Mouse (Mus musculus): ENCODE measurements around the gene Ptprm. TPM values are rescaled to one million over a fixed set of nuclear protein-coding genes. Genes with fewer than 3 reads are reported as not detected.

Ptprm gene
- 11.2 and 11.9 TPM in 2 replicates for polyA plus RNA-seq (2015; fragmentation: Nextera tagmentation; extraction: Ambion mirVana)

DNA sequence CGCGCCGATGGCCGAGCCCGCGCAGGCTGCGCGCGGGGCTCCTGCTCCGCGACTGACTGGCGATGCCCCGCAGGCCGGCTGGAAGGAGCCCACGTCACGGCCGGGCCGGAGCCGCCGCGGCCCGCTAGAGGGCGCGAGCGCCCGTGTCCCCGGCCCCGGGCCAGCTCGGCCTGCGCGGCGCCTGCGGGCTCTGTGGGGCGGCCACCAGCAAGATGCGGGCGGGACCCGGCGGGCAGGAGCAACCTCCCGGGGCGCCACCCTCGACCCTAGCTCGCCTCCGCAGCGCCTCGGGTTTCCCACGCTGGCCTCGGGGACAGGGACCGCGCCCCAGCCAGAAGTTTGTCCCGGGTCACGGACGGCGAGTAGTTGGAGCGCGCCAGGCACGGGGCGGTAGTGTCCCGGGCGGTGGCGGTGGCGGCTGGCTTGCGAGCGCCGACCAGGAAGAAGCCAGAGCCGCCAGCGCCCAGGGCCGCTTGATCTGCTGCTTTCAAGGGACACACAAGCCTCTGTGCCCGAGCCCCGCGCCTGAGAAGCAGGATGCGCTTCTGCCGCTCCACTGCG lies at the start of gene Ptprm:
Gene Ptprm, minus strand, starts transcription at position 7 of the 561 bp plus-strand sequence.
- H3K4me3 ChIP-seq (replicated peaks): peak within 1 kb of the TSS; percentile 80
- 0 out of 2 replicates have a peak, but pooled peaks cover 6% of the 10 kb centered on the region for H3K27me3 ChIP-seq (replicated peaks)
- H3K9ac ChIP-seq: peak within 1 kb of the TSS; percentile 84
- H3K36me3 ChIP-seq: no peaks in the 10 kb centered on the region
- no peaks in the 10 kb centered on the region for H3K4me1 ChIP-seq (replicated peaks)
- H3K4me2 ChIP-seq (replicated peaks): peak within 1 kb of the TSS; percentile 93
- under 1% methylated on average over 73 of the region's 73 CpGs for WGBS
- H3K9me3 ChIP-seq: no peaks in the 10 kb centered on the region
- H3K27ac ChIP-seq: peak within 1 kb of the TSS; percentile 79
- ATAC-seq: peak; percentile 97

DNA sequence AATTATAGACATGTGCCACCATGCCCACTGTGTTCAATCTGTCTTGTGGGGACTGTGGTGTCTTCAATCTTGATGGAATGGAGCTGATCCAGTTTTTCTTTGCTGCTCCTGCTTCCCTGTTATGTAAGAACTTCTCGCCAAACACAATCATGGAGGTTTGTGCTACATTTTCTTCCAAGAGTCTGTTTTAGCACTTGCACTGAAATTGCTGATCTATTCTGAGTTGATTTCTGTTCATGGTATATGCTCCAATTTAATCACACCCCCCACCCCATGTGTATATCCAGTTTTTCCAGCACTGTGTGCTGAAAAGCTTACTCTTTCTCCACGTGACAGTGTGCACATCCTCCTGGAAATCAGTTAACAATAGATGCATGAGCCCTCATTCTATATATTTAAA lies 41.9 kb upstream of the Ptprm start:
- Histone ChIP-seq H3K4me1 (replicated peaks) (no peaks in the 10 kb centered on the region), H3K27ac (no peak overlapping the region), H3K4me3 (replicated peaks) (no peak overlapping the region), H3K9me3 (no peaks in the 10 kb centered on the region), H3K27me3 (replicated peaks) (no peaks in the 10 kb centered on the region), H3K36me3 (no peaks in the 10 kb centered on the region), H3K4me2 (replicated peaks) (no peak overlapping the region), H3K9ac (no peak overlapping the region)
- no peak for ATAC-seq
- 69% methylated on average over 2 of the region's 2 CpGs for WGBS

DNA sequence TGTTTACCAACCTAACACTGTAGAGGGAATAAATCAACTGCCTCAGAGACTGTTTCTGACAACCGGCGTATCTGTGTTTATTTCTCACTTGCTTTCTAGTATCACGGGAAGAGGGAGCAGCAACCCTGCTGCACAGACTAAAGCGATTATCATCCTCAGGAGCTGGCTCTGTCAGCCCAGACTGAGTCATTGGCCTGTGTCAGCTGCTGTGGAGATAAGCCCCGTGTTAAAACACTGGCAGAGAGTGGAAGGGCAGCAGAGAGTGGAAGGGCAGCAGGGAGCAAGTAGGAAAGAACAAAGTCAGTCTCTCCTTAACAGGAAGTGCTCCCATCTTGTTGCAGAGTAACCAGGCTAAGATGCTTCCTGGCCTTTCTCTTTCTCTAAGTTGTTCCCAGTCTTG lies 36.6 kb upstream of the Ptprm start:
- H3K4me1 ChIP-seq (replicated peaks): no peaks in the 10 kb centered on the region
- no peak overlapping the region for H3K4me3 ChIP-seq (replicated peaks)
- H3K27ac ChIP-seq: no peak overlapping the region
- H3K4me2 ChIP-seq (replicated peaks): no peak overlapping the region
- H3K9me3 ChIP-seq: no peaks in the 10 kb centered on the region
- ATAC-seq: 0 out of 2 replicates have a peak, but pooled peaks have one; percentile 23
- H3K27me3 ChIP-seq (replicated peaks): no peaks in the 10 kb centered on the region
- no peaks in the 10 kb centered on the region for H3K36me3 ChIP-seq
- 22% methylated on average over 5 of the region's 5 CpGs for WGBS
- no peak overlapping the region for H3K9ac ChIP-seq

DNA sequence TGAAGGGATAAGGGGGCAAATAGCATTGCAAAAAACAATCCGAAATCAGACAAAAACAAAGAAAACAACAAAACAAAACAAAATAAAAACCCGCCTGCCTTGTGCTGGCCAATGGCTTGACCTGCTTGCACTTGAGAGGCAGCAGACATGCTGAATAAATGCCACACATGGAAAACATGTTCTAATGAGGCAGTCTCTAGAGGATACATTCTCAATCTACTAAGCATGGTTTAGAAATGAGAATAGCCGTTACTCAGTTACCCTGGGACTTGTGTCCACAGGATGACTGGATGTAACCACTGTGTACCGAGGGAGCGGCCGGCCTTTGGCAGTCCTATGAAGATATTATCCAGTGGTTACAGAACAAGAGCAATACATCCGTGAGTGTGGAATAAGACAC lies 33.9 kb upstream of the Ptprm start:
- no peaks in the 10 kb centered on the region for H3K27me3 ChIP-seq (replicated peaks)
- no peak overlapping the region for H3K4me3 ChIP-seq (replicated peaks)
- no peaks in the 10 kb centered on the region for H3K9me3 ChIP-seq
- no peaks in the 10 kb centered on the region for H3K36me3 ChIP-seq
- H3K27ac ChIP-seq: no peak overlapping the region
- no peak overlapping the region for H3K9ac ChIP-seq
- ATAC-seq: no peak
- whole genome bisulfite sequencing: 81% methylated on average over 7 of the region's 7 CpGs
- H3K4me2 ChIP-seq (replicated peaks): no peak overlapping the region
- H3K4me1 ChIP-seq (replicated peaks): no peaks in the 10 kb centered on the region

DNA sequence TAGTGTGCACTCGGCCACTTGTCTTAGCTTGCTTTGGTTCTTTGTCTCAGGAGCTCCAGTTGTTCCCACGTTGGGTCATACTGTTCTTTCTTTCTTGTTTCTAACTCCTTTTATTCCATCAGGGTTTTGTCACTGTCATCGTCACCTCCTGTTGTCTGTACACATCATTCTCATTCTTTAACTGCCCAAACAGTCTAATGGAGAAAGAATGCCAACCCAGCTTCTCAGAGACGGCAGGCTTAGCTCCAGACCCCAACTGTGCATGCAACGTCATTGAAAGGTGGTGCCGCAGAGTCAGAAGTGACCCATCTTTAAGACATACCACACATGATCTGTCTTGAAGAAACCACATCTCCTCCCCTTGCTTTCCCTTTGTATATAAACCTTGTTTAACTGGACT lies 31.0 kb upstream of the Ptprm start:
- H3K4me3 ChIP-seq (replicated peaks): no peak overlapping the region
- H3K27ac ChIP-seq: no peak overlapping the region
- ATAC-seq: no peak
- H3K4me1 ChIP-seq (replicated peaks): no peaks in the 10 kb centered on the region
- H3K9me3 ChIP-seq: no peaks in the 10 kb centered on the region
- H3K4me2 ChIP-seq (replicated peaks): no peak overlapping the region
- 77% methylated on average over 6 of the region's 6 CpGs for WGBS
- H3K36me3 ChIP-seq: no peaks in the 10 kb centered on the region
- H3K9ac ChIP-seq: no peak overlapping the region
- no peaks in the 10 kb centered on the region for H3K27me3 ChIP-seq (replicated peaks)

DNA sequence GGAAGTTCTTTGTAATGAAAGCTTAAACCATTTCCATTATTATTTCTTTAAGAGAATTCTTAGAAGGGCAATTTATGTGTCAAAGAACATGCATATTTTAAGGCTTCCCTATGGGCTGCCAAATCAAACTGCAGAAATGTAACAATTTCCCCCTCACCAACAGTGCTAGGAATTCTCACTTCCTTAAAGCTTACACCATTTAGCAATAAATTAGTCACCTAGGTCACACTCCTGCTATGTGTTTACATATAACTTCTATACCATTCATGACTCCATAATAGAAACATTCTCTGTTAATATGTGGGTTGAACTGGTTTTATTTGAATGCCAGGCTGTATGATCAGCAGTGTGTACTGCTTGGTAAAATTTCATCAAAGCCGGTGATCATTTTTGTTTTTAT lies 29.4 kb upstream of the Ptprm start:
- Histone ChIP-seq H3K4me3 (replicated peaks) (no peak overlapping the region), H3K27ac (no peak overlapping the region), H3K36me3 (no peaks in the 10 kb centered on the region), H3K4me1 (replicated peaks) (no peaks in the 10 kb centered on the region), H3K9me3 (no peaks in the 10 kb centered on the region), H3K9ac (no peak overlapping the region), H3K4me2 (replicated peaks) (no peak overlapping the region), H3K27me3 (replicated peaks) (no peaks in the 10 kb centered on the region)
- 82% methylated on average over 1 of the region's 1 CpGs for WGBS
- ATAC-seq: no peak

DNA sequence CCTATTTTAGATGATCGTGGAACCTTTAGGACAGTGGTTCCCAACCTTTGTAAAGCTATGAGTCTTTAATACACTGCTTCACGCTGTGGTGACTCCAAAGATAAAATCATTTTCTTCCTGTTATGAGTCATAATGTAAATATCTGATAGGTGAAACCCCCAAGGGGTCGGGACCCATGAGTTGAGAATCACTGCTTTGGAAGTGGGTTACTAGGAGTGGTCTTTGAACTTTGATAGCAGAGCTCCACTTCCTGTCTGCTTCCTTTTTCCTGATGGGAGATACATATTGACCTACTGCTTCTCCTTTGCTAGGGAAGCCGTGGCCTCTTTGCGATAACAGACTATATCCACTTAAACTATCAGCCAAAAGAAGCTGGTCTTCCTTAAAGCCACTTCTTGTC lies 27.4 kb upstream of the Ptprm start:
- Histone ChIP-seq H3K36me3 (no peaks in the 10 kb centered on the region), H3K9me3 (no peaks in the 10 kb centered on the region), H3K4me3 (replicated peaks) (no peak overlapping the region), H3K27me3 (replicated peaks) (no peaks in the 10 kb centered on the region), H3K4me2 (replicated peaks) (no peak overlapping the region), H3K4me1 (replicated peaks) (no peaks in the 10 kb centered on the region), H3K9ac (no peak overlapping the region), H3K27ac (no peak overlapping the region)
- 67% methylated on average over 5 of the region's 5 CpGs for WGBS
- no peak for ATAC-seq

DNA sequence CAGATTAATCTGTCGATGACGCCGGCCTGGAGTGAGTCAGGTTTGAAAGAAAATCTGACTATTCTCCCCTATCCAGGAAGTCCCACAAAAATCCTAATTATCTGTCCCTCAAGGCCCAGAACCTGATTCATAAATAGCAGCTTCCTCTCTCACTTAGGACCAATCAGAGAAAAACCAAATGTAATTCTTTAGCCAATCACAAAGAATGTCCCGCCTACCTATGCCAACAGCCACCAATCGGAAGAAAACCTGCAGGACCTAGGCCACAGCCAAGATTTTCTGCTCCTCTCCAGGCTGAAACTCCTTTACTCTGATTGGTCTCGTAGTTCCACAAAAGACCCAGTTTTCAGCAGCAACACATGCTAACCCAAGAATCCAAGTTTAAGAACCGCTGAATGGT lies 13.6 kb upstream of the Ptprm start:
- H3K4me2 ChIP-seq (replicated peaks): no peak overlapping the region
- H3K27me3 ChIP-seq (replicated peaks): no peaks in the 10 kb centered on the region
- H3K27ac ChIP-seq: no peak overlapping the region
- no peaks in the 10 kb centered on the region for H3K4me1 ChIP-seq (replicated peaks)
- no peaks in the 10 kb centered on the region for H3K36me3 ChIP-seq
- no peak overlapping the region for H3K9ac ChIP-seq
- H3K4me3 ChIP-seq (replicated peaks): no peak overlapping the region
- no peaks in the 10 kb centered on the region for H3K9me3 ChIP-seq
- 90% methylated on average over 7 of the region's 7 CpGs for WGBS
- ATAC-seq: no peak

DNA sequence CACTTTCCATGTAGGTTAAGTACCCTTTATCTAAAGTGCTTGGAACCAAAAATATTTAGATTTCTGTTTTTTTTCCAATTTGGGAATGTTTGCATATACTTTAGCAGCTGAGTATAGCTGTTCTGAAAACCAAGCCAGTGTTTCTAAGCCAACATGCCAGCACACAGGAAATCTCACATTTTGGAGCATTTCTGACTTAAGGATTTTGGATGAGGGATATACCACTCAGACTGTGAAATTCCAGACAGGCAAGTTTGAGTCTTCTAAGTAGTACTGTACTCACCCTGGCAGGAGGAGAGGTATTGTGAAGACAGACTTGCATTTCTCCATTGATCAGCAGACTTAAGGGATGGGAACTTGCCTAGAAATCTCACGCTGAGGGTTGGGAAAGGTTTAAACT lies 10.2 kb upstream of the Ptprm start:
- H3K4me2 ChIP-seq (replicated peaks): no peak overlapping the region
- no peaks in the 10 kb centered on the region for H3K9me3 ChIP-seq
- H3K27ac ChIP-seq: no peak overlapping the region
- no peaks in the 10 kb centered on the region for H3K27me3 ChIP-seq (replicated peaks)
- no peaks in the 10 kb centered on the region for H3K4me1 ChIP-seq (replicated peaks)
- 74% methylated on average over 1 of the region's 1 CpGs for WGBS
- no peak overlapping the region for H3K9ac ChIP-seq
- no peaks in the 10 kb centered on the region for H3K36me3 ChIP-seq
- ATAC-seq: no peak
- H3K4me3 ChIP-seq (replicated peaks): no peak overlapping the region

DNA sequence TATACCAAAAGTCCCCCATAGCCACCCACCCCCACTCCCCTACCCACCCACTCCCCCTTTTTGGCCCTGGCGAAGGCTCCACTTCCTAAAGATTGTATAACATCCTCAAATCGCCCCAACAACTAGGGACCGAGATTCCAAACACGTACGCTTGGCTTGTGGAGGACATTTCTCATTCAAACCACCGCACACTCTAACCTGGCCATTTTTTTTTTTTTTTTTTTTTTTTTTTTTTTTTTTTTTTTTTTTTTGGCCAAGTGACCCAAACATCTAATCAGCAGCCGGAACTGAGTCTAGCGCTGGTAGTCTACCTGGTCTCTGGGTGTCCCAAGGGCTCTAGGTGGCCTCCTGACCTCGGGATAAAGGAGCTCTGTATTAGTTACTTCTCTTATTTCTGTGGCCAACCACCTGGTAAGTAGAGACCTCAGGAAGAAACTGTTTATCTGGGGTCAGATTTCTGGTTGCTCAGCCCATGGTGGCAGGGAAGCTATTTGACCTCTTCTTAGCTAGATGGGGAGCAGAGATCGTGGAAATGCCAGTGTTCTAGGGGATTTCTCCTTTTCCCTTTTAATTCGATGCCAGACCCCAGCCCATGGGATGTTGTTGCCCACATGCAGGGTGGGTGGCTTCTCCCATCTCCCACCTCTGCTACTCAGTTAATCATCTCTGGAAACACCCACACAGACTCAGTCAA lies 9.3 kb upstream of the Ptprm start:
- Histone ChIP-seq H3K9me3 (no peaks in the 10 kb centered on the region), H3K4me2 (replicated peaks) (no peak overlapping the region), H3K27me3 (replicated peaks) (no peaks in the 10 kb centered on the region), H3K4me1 (replicated peaks) (no peaks in the 10 kb centered on the region), H3K4me3 (replicated peaks) (no peak overlapping the region), H3K36me3 (no peaks in the 10 kb centered on the region), H3K27ac (no peak overlapping the region), H3K9ac (no peak overlapping the region)
- 78% methylated on average over 11 of the region's 11 CpGs for WGBS
- ATAC-seq: no peak

DNA sequence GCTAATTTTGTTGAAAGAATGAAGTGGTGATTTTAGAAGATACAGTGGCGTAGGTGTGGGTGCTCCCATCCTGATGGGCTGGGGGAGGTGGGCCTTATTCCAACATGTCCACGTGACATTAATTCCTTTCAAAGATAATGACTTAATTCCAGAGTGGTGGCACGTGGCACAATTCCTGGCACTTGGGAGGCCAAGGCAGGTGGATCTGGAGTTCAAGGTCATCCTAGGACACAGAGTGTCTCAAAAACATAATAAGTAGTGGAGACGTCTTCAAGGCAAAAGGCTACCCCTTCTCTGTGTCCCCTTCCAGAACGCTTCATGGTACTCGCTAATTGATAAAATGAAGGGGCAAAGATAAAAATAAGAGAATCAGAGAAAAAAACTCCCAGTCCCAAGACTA lies 7.9 kb upstream of the Ptprm start:
- Histone ChIP-seq H3K27me3 (replicated peaks) (no peaks in the 10 kb centered on the region), H3K9ac (no peak overlapping the region), H3K4me2 (replicated peaks) (no peak overlapping the region), H3K4me1 (replicated peaks) (no peaks in the 10 kb centered on the region), H3K27ac (no peak overlapping the region), H3K4me3 (replicated peaks) (no peak overlapping the region), H3K36me3 (no peaks in the 10 kb centered on the region), H3K9me3 (no peaks in the 10 kb centered on the region)
- WGBS: 89% methylated on average over 6 of the region's 6 CpGs
- ATAC-seq: no peak

DNA sequence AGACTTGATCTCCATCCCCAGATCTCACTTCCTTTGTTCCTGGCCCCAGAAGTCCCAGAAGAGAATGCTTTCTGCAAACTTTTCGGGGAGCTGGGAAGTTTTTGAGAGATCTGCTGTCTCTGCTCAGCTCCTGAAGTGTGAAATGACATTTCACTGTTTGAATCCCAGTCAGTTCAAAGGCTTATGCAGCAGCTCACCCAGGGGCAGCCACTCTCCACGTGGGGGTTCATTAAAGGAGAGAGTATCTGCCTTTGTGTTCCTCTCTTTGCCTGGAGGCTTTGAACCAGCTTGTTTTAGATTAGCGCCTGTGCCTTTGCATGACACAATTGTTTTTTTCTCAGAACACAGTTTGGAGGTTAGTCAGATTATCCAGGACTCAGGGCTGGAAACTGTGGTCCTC lies 6.3 kb upstream of the Ptprm start:
- H3K9me3 ChIP-seq: no peaks in the 10 kb centered on the region
- H3K9ac ChIP-seq: no peak overlapping the region
- ATAC-seq: no peak
- 0 out of 2 replicates have a peak, but pooled peaks cover 4% of the 10 kb centered on the region for H3K27me3 ChIP-seq (replicated peaks)
- H3K4me3 ChIP-seq (replicated peaks): no peak overlapping the region
- 29% methylated on average over 3 of the region's 3 CpGs for WGBS
- H3K4me2 ChIP-seq (replicated peaks): no peak overlapping the region
- H3K27ac ChIP-seq: no peak overlapping the region
- no peaks in the 10 kb centered on the region for H3K4me1 ChIP-seq (replicated peaks)
- no peaks in the 10 kb centered on the region for H3K36me3 ChIP-seq

DNA sequence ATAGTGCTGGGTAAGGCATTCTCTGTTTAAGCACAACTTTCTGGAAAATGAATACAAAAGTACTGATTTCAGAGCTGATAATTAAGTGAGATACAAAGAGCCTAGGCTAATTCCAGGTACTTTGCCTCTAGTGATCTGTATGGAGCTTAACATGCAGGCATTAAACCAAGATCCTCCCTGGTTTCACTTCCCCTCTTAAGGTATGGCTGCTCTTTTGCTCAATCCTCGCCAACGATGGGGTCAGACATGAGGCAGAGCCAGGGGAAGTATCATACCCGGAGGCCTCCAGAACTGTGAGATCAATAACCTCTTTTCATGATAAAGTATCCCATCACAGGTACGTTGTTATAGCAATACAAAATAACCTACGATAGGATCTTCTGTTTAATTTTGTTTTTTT lies 5.3 kb upstream of the Ptprm start:
- Histone ChIP-seq H3K27ac (no peak overlapping the region), H3K27me3 (replicated peaks) (0 out of 2 replicates have a peak, but pooled peaks cover 4% of the 10 kb centered on the region), H3K9me3 (no peaks in the 10 kb centered on the region), H3K36me3 (no peaks in the 10 kb centered on the region), H3K4me3 (replicated peaks) (no peak overlapping the region), H3K4me1 (replicated peaks) (no peaks in the 10 kb centered on the region), H3K4me2 (replicated peaks) (no peak overlapping the region), H3K9ac (no peak overlapping the region)
- 89% methylated on average over 5 of the region's 5 CpGs for WGBS
- no peak for ATAC-seq

All from intestine, embryonic 15.5 days (tissue).